Mouse (Mus musculus) splenic B cell, adult 2 months (primary cell): Measurements from ENCODE around the gene Ddx43.
"Not testable (repeated sequence)": the region's sequence is repeated elsewhere in the genome, so short reads cannot be mapped to it uniquely, and the experiment has no call there.

ENCODE experiments used
- DNase-seq: peaks from one replicate; pipeline ENCODE4 v3.0.0-alpha.2; 2011; ENCODE audit warnings: low read depth, low spot score
- H3K27me3 ChIP-seq: 2 replicates; pipeline ENCODE4 v1.6.1; 2012; ENCODE audit warnings: mild to moderate bottlenecking, low read length, moderate library complexity, mixed read lengths; ENCODE audit not compliant: control insufficient read depth, poor library complexity, insufficient read depth, severe bottlenecking
- H3K36me3 ChIP-seq: 2 replicates; pipeline ENCODE4 v1.6.1; 2012; ENCODE audit warnings: mild to moderate bottlenecking, low read length, moderate library complexity, mixed read lengths; ENCODE audit not compliant: control insufficient read depth, poor library complexity, insufficient read depth, severe bottlenecking

Gene Ddx43

GRCm38 (mm10) chr9:78395630-78396351 lies at the start of gene Ddx43:
Ddx43 (plus strand) TSS chr9:78395777.
- DNase-seq, result peak; percentile 51
- peaks cover 4% of the 10 kb centered on the region; the same call in 1 of the 2 replicates for H3K27me3 ChIP-seq
- H3K36me3 ChIP-seq, result no peaks in the 10 kb centered on the region

DNA sequence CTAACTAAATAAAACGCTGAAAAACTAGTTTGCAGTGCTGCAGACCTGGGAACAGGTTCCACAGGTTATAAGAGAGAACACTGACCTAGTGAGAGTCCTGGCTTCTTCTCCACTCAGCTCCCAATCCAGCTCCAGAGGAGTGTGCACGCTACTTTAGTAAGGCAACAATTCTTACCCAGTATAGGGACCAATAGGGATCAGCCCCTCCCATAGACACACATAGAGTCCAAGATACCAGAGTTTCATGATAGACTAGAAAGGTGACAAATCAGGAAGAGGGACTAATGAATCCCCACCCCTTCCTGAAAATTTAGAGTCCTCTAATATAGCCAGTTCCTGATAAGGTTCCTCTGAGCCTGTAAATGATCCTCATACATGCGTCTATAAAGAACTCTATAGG lies 48.6 kb upstream of the Ddx43 start:
- DNase-seq, result no peak
- no peaks in the 10 kb centered on the region for H3K27me3 ChIP-seq
- no peaks in the 10 kb centered on the region for H3K36me3 ChIP-seq

DNA sequence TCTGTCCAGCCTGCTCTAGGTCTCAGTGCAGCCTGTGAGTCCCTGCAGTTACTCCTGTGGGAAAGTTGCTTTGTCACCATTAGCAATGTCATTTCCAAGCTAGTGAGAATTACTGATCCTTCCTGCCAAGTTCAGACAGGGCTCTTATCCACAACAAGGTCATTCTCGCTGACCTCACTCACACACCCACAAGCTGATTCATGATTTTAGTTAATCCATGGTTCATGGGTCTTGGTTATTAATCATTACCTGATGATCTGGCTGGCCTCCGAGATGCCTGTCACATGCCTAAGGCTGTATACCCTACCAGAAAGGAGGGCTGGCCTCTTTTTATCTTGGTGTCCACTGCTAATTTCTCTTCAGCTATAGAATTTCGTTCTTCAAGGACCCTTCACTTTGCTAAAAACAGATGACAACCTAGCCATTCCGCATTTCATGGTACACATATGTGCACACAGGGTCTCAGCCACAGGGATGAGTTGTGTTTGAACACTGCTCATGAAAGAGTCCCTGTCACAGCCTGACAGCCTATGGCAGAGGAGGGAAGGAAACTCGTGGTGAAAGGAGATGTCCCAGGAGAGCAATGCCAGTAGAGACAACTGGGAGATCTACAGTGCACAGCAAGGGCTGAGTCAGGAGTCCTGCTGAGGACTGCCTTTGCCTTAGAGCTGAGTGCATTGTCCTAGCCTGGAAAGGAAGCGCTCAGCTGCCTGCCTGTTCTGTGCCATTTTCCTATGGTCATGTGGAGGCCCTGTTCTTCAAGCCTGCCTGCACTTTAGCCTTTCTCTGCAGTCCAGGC lies 47.2 kb upstream of the Ddx43 start:
- H3K36me3 ChIP-seq, H3K27me3 ChIP-seq, DNase-seq: not testable (repeated sequence)

DNA sequence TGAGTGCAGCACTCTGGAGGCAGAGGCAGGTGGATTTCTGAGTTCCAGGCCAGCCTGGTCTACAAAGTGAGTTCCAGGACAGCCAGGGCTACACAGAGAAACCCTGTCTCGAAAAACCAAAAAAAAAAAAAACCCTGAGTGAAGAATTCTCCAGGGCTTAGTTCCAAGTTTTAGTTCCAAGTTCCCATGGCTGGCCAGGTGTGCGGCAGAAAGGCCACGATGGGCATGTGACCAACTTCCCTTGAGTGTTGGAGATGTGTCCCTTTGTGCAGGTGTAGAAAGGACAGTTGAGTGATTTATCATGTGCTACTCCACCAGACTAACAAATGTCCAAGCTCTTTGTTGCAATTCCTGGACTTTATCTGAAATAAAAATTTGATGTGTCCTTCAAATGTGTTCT lies 46.4 kb upstream of the Ddx43 start:
- H3K36me3 ChIP-seq, DNase-seq, H3K27me3 ChIP-seq: not testable (repeated sequence)

DNA sequence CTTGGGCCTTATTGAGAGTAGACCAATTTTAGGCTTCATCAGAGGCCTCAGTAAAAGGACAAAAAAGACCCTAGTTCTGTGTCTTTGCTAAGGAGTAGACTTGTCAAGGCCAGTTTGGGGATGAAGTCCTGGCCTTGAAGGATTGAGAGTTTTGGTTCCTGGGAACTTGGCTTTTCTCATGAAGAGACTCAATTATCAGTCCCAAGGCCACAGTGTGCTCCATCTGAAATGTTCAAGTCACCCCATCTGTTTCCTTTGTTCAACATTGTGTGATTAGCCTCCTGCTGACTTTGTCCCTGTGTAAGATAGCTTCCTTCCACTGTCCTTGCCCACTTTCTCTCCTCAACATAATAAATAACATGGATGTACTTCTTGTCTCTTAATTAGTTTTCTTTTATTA lies 45.6 kb upstream of the Ddx43 start:
- not testable (repeated sequence) for H3K27me3 ChIP-seq, H3K36me3 ChIP-seq

GRCm38 (mm10) chr9:78351504-78352220 lies 43.9 kb upstream of the Ddx43 start:
- H3K27me3 ChIP-seq, result no peaks in the 10 kb centered on the region
- no peaks in the 10 kb centered on the region for H3K36me3 ChIP-seq
- no peak for DNase-seq

More for the DNA sequence above, 45.6 kb upstream of the Ddx43 start:
- DNase-seq, result not testable (repeated sequence)

GRCm38 (mm10) chr9:78354665-78355578 lies 40.7 kb upstream of the Ddx43 start:
- DNase-seq, result no peak
- H3K27me3 ChIP-seq, result no peaks in the 10 kb centered on the region
- H3K36me3 ChIP-seq, result no peaks in the 10 kb centered on the region

- Histone ChIP-seq H3K27me3 (no peaks in the 10 kb centered on the region), H3K36me3 (no peaks in the 10 kb centered on the region)
- no peak for DNase-seq
These were observed 40.0 kb upstream of the Ddx43 start, which contains the start of gene Gsta2 for GRCm38 (mm10) chr9:78355611-78356010. Gsta2 (minus strand) TSS chr9:78355788.

- peak; percentile 72 for DNase-seq
- H3K27me3 ChIP-seq, result no peaks in the 10 kb centered on the region
- no peaks in the 10 kb centered on the region for H3K36me3 ChIP-seq
These were observed 37.5 kb upstream of the Ddx43 start for GRCm38 (mm10) chr9:78358053-78358452.

GRCm38 (mm10) chr9:78359750-78360483 lies 35.7 kb upstream of the Ddx43 start:
- Histone ChIP-seq H3K36me3 (no peaks in the 10 kb centered on the region), H3K27me3 (no peaks in the 10 kb centered on the region; the same call in 1 of the 2 replicates)
- DNase-seq, result no peak

DNA sequence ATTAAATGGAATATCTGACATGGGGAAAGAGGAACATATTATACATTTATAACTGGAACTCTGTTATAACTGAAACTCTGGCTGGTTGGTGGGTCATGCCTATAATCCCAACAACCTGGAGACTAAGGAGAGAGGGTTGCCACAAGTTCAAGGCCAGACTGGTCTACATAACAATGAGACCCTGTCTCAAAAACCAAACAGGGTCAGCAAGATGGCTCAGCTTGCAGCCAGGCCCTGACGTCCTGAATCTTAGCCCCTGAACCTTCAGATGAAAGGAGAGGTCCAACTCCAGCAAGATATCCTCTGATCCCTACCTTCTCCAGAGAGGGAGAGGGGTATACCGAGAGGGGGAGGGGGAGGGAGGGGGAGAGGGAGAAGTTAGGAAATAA lies 35.1 kb upstream of the Ddx43 start:
- H3K27me3 ChIP-seq, result no peaks in the 10 kb centered on the region; the same call in 1 of the 2 replicates
- DNase-seq, result no peak
- no peaks in the 10 kb centered on the region for H3K36me3 ChIP-seq

GRCm38 (mm10) chr9:78363374-78363773 lies 32.2 kb upstream of the Ddx43 start:
- DNase-seq, result no peak
- H3K36me3 ChIP-seq, result no peaks in the 10 kb centered on the region

DNA sequence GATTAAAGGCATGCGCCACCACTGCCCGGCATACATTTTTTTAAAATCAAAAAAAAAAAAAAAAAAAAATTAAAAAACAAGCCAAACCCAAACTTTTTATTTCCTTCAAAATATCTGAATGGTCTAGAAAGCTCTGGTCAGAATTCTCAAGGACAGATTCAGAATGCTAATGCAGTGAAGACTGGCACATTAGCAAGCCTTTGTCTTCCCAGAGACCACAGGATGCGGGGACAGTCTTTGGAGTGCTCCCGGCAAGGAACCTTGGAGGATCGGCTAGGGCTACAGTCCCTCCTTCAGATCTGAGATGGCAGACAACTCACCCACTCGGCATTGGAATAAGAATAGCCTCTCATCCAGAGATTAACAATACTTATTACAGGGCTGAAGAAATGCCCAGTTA lies 30.9 kb upstream of the Ddx43 start:
- no peak for DNase-seq
- no peaks in the 10 kb centered on the region; the same call in 1 of the 2 replicates for H3K27me3 ChIP-seq
- no peaks in the 10 kb centered on the region for H3K36me3 ChIP-seq

More at GRCm38 (mm10) chr9:78363374-78363773, 32.2 kb upstream of the Ddx43 start:
- no peaks in the 10 kb centered on the region; the same call in 1 of the 2 replicates for H3K27me3 ChIP-seq
